Mouse (Mus musculus): Measurements from ENCODE around the gene Vsig10. TPM values are rescaled to one million over a fixed set of nuclear protein-coding genes. Genes with fewer than 3 reads are reported as not detected.
"Not testable (repeated sequence)": the region's sequence is repeated elsewhere in the genome, so short reads cannot be mapped to it uniquely, and the experiment has no call there.

Gene Vsig10
- total RNA-seq (2021) = 10 to 100 TPM; 11.1 to 12.9 TPM

DNA sequence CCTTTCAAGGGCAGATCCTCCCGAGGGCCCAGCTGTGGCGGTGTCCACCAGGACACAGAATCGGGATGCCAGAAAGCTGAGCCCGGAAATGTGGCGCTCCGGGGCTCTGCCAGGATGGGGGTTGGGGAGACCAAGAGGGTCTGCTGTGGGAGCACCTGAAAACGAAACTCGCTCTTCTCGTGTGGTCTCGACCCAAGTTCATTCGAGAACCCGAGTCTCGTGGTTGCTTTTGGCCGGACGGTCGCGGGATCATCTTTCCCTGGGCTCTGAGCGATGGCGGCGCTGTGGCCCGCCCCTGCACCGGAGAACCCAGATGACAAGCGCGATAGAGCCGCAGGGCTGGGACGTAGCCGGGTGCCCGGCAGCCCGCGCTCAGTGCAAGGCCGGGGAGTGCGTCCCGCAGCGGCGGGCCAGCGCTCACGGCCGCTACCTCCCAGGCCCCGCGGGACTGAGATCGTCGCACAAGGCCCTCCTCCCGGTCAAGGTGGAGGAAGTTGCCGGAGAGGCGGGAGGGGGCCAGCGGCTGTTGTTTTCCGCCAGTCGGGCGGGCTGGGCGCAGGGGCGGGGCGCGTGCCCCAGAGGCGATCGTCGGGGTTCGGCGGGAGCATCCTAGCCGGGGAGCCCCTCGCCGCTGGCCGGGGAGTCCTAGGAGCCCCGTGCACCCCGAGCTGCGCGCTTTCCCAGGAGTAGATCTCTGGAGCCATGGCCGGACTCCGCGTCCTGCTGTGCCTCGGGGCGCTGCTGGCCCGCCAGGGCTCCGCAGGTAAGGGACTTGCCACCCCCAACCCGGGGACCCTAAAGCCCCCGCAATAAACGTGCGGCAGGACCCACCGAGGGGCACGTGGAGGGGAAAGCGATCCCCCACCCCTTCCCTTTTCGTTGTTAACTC is at the start of gene Vsig10:
Gene Vsig10 (plus strand): TSS at position 343 of the 889 bp plus-strand sequence.
- peak; percentile 62 for DNase-seq (ENCODE audit: low spot score)

DNA sequence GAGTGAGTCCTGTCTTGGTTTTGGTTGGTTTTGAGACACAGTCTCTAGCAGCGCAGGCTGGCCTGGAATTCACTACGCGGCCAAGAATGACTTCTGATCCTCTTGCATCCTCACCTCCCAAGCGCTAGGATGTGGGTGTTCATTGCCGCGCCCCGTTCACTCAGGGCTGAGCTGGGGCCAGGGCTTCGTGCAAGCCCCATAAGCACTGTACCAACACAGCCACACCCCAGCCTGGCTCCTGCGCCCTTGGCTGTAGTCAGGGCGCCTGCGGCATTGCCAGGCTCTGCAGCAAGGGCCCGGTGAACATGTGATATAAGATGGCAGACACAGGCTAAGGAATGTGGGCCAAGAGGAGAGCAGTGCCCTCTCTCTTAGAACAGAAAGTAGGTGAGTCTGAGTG is 49.5 kb upstream of the Vsig10 start:
- no peak for DNase-seq (ENCODE audit: low spot score)
- intact Hi-C loops (cut with DNase I) = no loop called here

More for the DNA sequence above, at the start of gene Vsig10:
- intact Hi-C loops (cut with DNase I) = loop anchor here (2.0 to 5.0 kb wide), 2 partner anchors 38 to 68 kb away; partner anchors contain the start of genes Rfc5 and Wsb2

DNA sequence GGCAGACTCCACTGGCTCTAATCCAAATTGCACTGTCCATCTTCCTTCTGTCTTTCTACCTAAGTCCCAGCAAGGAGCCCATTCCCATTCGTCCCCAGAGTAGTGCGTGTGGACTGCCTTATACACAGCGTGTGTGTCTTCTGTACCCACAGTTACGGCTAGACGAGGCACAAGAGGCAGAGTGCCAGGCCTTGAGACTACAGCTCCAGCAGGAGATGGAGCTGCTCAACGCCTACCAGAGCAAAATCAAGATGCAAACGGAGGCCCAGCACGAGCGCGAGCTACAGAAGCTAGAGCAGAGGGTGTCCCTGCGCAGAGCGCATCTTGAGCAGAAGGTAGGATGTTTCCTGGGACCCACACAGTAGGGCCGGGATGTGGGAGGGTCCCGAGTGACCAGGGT is 46.9 kb upstream of the Vsig10 start:
- no peak for DNase-seq (ENCODE audit: low spot score)
- intact Hi-C loops (cut with DNase I) = no loop called here

DNA sequence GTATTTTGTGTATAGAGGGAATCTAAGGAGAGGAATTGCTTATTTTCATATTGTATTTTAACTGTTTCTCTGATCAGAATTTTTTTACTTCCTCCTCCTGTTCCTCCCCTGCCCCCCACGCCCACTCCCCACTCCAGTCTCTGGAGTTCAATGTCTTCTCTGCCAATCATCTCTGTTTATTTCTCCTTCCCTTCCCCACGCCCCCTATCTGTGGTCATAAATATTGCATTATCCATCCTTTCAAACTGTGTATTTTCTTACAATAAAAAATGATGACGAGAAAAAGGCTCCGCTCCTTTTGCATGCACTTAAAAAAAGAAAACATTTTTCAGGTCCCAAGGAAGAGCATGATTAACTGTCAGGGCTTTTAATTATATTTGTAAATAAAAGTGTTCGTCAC is 44.1 kb upstream of the Vsig10 start:
- no peak for DNase-seq (ENCODE audit: low spot score)
- intact Hi-C loops (cut with DNase I) = no loop called here

DNA sequence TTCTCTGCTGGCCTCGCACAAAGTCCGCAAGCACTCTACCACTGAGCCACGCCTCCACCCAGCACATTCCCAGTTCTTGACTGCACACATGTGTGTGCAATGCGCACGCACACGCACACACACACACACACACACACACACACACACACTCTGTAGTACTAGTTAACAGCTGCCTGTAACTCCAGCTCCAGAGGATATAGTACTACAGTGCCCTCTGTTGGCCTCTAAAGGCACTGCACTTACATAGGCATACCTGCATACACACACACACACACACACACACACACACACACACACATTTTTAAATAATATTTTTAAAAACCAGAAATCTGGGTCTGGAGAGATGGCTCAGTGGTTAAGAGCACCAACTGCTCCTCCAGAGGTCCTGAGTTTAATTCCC is 41.1 kb upstream of the Vsig10 start:
- intact Hi-C loops (cut with DNase I) = no loop called here
- DNase-seq (ENCODE audit: low spot score) = no peak

DNA sequence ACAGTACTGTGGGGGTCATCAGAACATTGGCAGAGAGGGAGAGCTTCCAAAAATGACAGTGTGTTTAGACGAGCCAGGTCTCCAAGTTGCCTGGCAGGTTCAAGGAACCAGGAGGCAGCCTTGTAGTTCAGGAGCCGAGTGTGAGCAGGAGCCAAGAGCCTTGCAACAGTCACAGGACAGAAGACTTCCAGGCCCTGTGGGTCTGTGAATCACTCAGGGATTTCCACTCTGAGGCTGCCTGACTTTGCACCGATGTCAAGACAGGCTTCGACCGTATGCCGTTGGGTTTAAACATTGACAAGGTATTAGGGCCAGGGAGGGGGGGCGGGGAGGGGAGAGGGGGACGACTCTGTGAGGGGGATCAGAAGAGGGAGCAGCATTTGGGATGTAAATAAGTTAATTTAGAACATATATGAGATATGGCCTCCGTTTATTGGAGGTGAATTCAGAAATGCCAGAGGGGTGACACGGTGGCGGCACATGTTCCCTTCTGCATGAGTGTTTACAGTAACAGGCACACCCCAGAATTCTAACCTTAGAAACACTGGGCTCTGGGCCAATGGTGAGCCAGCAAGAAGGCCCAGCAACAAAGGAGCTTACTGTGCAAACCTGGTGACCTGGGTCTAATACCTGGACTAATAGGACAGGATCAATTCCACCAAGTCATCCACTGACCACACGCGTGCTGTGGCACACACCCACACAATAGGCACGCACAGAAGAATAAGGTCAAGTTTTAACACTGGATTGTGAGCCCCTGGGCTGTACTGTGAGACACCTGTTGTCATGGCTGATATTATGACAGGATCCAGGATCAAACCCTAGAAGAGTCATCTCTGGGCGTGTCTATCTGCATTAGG is 39.8 kb upstream of the Vsig10 start:
- DNase-seq (ENCODE audit: low spot score) = no peak
- intact Hi-C loops (cut with DNase I) = no loop called here

DNA sequence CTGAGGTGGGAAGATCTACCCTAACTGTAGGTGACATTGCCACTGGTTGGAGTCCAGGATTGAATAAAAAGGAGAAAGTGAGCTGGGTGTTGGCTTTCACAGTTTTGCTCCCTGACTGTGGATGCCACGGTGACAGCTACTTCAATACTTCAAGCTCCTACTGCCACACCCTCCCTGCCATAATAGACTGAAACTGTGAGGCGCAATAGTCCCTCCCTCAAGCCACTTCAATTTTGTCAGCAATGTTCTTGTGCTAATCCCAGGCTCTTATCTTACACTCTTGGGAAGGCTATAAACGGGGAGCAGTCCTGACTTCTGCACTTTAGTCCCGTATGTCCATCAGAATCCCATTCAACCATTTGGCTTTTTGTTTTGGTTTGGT is 39.2 kb upstream of the Vsig10 start:
- DNase-seq (ENCODE audit: low spot score) = no peak

DNA sequence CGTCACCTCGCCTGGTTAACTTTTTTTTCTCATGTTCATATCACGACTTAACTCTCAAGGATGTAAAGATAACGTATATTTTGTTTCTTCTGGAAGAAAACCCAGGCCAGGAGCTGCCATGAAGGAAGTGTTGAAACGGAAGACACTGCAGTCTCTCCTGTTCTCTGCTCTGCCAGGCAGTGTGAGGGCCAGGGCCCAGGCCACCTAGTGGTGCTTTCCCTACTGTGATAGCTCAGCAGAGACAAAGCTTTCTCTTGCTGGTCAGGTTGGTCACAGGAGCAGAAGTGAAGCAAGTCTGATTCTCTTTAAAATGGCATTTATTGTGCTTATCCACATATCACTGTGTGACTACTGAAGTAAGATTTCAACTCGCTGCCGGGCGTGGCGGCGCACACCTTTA is 37.3 kb upstream of the Vsig10 start:
- no peak for DNase-seq (ENCODE audit: low spot score)
- intact Hi-C loops (cut with DNase I) = no loop called here

More for the DNA sequence above, 39.2 kb upstream of the Vsig10 start:
- intact Hi-C loops (cut with DNase I) = no loop called here

DNA sequence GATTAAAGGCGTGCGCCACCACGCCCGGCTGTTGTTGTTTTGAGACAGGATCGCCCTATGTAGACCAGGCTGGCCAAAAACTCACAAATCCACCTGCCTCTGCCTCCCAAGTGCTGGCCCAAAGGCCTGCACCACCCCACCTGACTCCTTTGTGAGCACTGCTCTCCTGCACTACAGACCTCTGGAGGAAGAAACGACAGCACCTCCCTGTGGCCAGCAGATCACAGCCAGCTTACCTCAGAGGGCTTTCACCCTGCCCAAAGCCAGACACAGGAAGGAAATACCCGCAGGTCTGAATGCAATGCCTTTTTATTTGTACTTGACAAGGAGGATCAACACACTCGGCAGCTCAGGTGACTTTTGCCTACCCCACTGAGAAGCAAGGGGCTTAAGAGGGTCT is 36.5 kb upstream of the Vsig10 start:
- intact Hi-C loops (cut with DNase I) = no loop called here
- no peak for DNase-seq (ENCODE audit: low spot score)

DNA sequence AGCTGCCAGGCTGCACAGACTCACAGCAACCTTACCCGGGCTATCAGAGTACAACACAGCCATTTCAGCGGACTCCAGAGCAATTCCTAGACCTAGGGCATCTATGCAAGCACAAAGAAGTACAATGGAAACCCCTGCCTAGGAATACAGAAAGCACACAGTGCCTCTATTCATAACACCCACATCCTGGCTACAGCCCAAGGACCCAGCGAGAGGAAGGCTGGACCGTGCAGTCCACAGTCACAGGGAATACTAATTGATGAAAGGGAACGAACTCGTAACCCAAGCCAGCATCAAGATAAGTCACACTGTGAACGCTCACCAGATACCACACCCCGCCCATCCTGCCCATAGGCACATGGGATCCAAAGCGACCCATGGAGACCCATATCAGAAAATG is 34.9 kb upstream of the Vsig10 start:
- no peak for DNase-seq (ENCODE audit: low spot score)
- intact Hi-C loops (cut with DNase I) = no loop called here

DNA sequence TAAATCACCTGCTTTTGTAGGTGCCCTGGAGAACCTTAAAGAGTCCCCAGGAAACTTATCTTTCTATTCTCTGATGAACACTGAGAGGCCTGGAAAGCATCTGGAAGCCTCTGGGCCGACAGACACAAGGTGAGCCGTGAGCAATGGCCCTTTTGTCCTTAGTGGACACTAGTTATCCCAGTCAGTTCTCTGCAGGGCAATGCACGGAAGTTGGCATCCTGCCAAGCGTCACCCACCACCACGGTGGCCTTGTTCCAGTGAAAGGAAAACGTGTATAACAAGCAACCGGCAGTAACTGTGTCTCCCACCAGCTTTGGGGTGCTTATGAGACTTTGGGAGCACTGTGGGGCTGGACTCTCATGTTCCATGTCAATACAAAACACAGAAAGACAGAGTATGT is 34.2 kb upstream of the Vsig10 start:
- no peak for DNase-seq (ENCODE audit: low spot score)
- intact Hi-C loops (cut with DNase I) = loop anchor here (5.0 kb wide), 1 partner anchor 167 kb away; the partner anchor contains the start of gene Suds3

DNA sequence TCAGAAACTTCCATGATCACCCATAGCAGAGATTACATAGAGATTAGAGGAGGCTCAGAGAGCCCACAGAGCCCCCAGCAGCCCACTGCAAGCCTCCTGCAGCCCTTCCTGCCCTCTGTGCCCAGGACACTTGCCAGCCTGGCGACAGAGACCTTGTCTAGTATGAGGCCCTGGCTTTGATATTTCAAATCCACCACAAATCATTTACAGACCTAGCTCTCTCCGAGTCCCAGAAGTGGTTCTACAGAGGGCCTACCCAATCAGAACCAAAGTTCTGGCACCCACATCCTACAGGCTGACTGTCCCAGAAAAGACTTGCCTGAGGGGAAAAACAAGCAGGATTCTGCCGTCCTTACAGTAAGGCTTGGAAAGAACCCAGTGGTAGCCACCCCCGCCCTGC is 33.6 kb upstream of the Vsig10 start:
- intact Hi-C loops (cut with DNase I) = loop anchor here (5.0 kb wide), 1 partner anchor 168 kb away; the partner anchor contains the start of gene Suds3
- no peak for DNase-seq (ENCODE audit: low spot score)

DNA sequence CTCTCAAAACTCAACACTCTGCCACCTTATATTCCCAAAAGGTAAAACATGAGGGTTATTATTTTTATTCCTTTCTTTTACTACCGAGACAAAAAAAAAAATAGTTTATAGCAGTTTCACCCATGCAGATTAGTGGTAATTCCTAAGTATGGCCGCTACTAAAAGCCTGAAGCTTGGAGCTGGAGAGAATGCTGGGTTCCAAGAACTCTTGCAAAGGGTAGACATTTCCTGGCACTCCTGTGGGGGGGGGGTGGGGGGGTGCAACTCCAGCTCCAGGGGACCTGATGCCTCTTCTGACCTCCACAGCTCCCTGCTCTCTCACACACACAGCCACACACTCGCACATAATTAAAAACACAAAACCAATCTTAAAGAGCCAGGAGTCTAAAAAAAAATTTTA is 32.6 kb upstream of the Vsig10 start:
- intact Hi-C loops (cut with DNase I) = loop anchor here (5.0 kb wide), 1 partner anchor 169 kb away; the partner anchor contains the start of gene Suds3
- no peak for DNase-seq (ENCODE audit: low spot score)

DNA sequence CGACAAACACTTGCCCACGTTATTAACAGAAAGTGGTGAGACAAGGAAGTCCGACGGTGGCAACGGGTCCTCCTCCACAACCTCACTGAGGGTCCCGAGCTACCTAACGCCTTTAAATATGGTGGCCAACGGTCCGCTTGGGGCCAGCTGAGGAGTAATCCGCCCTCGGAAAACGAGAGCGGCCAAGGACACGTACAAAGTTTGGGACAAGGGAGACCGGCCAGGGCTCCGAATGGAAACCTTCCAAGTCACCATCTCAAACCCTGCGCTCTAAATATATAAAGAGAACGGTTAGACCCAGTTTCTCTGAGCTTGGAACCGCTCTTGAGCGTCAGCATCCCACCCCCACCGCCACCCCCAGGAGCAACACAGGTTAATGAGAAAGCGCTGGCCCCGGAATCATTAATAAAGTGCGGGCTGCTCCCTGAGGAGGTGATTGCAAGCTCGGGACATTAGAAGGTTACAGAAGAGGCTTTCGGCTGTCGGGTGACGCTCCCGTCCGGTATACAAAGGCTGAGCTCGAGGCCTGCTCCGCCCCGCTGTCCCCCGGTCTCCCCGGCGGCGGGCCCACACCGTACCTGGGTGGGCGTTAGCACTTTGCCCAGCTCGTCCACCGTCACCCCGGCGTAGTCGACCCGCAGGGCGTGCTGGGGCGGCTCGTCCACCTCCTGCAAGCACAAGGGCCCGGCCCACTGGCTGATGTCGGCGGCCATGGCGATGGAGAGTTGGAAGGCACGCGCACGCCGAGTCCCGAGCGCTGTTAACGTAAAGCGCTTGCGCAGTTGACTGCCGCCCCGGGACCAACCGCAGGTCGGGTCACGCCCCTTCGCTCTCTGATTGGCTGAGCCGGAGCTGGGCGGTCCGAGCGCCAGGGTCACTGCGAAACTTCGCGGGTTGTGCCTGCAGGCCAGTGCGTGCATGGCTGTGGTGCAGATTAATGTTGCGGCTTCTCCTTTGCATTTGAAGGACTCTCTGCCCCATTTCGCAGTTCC is 31.8 kb upstream of the Vsig10 start, which contains the start of gene Pebp1:
Gene Pebp1 (minus strand): TSS at position 795 of the 992 bp plus-strand sequence.
- intact Hi-C loops (cut with DNase I) = loop anchor here (5.0 kb wide), 1 partner anchor 170 kb away; the partner anchor contains the start of gene Suds3

DNA sequence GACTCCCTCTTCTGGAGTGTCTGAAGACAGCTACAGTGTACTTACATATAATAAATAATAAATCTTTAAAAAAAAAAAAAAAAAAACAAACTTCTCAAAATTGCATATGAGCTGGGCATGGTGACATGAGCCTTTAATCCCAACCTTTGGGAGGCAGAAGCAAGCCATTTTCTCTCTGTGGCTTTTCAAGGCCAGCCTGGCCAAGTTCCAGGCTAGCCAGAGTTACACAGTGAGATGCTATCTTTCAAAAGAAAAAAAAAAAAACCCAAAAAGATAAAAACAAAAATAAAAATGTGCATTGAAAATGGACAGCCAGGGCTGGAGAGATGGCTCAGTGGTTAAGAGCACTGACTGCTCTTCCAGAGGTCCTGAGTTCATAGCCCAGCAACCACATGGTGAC is 29.2 kb upstream of the Vsig10 start:
- no peak for DNase-seq (ENCODE audit: low spot score)
- intact Hi-C loops (cut with DNase I) = loop anchor here (5.0 kb wide), 2 partner anchors 172 to 203 kb away; partner anchors contain the start of gene Suds3

More for the DNA sequence above, 31.8 kb upstream of the Vsig10 start, which contains the start of gene Pebp1:
- DNase-seq (ENCODE audit: low spot score) = peak; percentile 92

DNA sequence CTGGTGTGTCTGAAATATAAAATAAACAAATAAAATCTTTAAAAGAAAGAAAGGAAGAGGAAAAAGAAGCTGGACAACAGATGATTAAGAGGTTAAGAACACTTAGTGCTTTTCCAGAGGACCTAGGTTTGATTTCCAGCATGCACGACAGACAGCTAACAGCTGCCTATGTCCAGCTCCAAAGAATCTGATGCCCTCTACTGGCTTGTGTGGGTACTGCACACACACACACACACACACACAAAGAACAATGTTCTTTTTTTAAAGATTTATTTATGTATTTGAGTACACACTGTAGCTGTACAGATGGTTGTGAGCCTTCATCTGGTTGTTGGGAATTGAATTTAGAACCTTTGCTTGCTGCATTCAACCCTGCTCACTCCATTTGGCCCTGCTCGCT is 28.8 kb upstream of the Vsig10 start:
- DNase-seq (ENCODE audit: low spot score) = no peak
- intact Hi-C loops (cut with DNase I) = loop anchor here (5.0 kb wide), 1 partner anchor 202 kb away; no protein-coding TSS in a partner anchor

DNA sequence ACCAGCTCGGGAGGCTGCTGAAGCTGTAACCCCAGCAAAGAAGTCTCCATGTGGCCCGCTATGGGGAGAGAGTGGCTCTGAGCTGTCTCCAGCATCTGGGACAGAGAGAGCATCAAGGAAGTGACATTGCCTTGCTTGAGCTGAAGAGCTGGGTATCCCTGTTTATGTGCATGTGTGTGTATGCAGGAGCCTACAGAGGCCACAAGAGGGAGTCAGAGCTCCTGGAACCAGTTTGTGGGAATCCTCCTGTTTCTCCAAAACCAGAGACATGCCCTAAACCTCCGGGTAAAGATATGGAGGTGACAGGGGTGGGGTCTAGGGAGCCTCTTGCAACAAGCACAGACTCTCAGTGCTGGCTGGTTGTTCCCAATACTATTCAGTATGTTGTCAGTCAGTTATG is 27.6 kb upstream of the Vsig10 start:
- intact Hi-C loops (cut with DNase I) = loop anchor here (5.0 kb wide), 1 partner anchor 201 kb away; no protein-coding TSS in a partner anchor
- DNase-seq (ENCODE audit: low spot score) = no peak

DNA sequence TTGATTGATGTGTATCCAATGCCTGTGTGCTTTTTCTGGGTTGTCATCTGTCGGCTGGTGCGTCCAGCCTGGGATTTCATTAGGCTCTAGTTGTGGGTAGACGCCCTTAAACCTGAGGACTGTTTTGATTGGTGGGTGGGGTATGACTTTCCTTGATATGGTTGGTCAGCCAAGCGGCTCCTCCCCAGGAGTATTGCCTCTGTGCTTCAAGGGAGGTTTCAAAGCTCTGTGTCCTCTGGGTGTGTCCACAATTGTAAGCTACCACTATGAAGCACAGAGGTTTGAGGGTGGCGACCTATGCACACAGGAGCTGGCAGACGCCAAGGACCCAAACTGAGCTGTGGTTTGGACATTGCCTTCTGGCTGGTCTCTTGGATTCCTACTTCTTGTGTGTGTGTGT is 26.3 kb upstream of the Vsig10 start:
- intact Hi-C loops (cut with DNase I) = loop anchor here (5.0 kb wide), 1 partner anchor 200 kb away; no protein-coding TSS in a partner anchor
- no peak for DNase-seq (ENCODE audit: low spot score)

DNA sequence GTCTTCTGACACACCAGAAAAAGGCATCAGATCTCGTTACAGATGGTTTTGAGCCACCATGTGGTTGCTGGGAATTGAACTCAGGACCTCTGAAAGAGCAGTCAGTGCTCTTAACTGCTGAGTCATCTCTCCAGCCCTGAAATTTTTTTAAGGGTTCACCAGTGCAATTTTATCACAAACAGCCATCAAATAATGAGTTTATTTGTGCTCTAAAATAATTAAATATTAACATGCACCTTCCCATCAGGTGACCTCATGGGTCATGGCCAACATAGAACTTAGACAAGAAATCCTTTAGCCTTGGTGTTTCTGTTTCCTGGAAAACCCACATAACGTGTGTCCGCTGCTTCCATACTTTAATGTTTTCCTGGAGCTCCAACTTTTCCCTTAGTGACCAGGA is 25.1 kb upstream of the Vsig10 start:
- intact Hi-C loops (cut with DNase I) = loop anchor here (5.0 kb wide), 1 partner anchor 199 kb away; no protein-coding TSS in a partner anchor
- DNase-seq (ENCODE audit: low spot score) = not testable (repeated sequence)

Measured in heart, postnatal 25 days (tissue).